Mouse (Mus musculus) urinary bladder, postnatal 10 days (tissue): Measurements from ENCODE around the gene Olfr1130.
"Not testable (repeated sequence)": the region's sequence is repeated elsewhere in the genome, so short reads cannot be mapped to it uniquely, and the experiment has no call there.

ENCODE experiments used
- DNase-seq: peaks from one replicate; pipeline ENCODE4 v3.0.0; 2022; ENCODE audit warnings: low spot score

Gene Olfr1130

DNA sequence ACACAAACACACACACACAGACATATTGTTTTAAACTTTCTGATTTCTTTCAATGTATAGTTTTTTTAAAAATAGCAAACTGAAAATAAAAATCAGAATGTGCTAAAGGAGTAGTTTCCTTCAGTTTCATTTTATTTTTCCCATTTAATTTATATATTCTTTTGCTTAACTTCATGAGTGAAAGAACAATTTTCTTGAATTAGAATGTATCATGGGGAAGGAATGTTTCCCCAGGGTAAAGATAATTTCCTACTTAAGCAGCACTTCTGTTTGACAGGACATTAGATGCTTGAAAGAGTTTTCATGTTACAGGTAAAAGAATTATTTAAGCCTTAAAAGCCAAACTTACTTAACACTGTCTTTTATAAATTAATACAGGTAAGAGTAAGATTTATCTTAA is at the start of gene Olfr1130:
TSS of gene Olfr1130 (plus strand) at position 301 of the 400 bp plus-strand sequence.
- DNase-seq = not testable (repeated sequence)

DNA sequence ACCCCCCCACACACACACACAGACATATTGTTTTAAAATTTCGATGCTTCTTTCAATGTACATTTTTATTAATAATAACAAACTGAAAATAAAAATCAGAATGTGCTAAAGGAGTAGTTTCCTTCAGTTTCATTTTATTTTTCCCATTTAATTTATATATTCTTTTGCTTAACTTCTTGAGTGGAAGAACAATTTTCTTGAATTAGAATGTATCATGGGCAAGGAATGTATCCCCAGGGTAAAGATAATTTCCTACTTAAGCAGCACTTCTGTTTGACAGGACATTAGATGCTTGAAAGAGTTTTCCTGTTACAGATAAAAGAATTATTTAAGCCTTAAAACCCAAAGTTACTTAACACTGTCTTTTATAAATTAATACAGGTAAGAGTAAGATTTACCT is 32.4 kb upstream of the Olfr1130 start, which contains the start of gene Olfr1129:
TSS of gene Olfr1129 (plus strand) at position 301 of the 400 bp plus-strand sequence.
- not testable (repeated sequence) for DNase-seq

GRCm38 (mm10) chr2:87626804-87627203 is 20.8 kb downstream of the Olfr1130 start, which contains the start of gene Olfr1131:
TSS of gene Olfr1131 (plus strand) at chr2:87627104.
- DNase-seq = no peak

GRCm38 (mm10) chr2:87637435-87637834 is 31.4 kb downstream of the Olfr1130 start, which contains the start of gene Olfr1132:
TSS of gene Olfr1132 (minus strand) at chr2:87637535.
- no peak for DNase-seq

DNA sequence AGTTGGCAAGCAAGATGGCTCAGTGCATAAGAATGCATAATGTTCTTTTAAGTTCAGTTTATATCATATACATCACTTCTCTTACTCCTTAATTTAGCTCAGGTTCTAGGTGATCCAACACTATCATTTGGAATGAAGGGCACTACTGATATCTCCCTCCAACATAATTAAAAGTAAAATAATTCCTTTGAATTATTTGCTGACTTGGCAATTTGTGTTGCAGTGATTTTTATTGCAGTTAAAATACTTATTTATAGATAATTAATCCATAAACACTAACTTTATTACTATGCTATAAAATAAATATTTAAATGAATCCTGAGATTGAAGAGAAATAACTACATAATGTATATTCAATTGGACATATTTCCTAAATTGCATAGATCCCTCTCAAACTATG is 36.4 kb downstream of the Olfr1130 start:
- DNase-seq = no peak

DNA sequence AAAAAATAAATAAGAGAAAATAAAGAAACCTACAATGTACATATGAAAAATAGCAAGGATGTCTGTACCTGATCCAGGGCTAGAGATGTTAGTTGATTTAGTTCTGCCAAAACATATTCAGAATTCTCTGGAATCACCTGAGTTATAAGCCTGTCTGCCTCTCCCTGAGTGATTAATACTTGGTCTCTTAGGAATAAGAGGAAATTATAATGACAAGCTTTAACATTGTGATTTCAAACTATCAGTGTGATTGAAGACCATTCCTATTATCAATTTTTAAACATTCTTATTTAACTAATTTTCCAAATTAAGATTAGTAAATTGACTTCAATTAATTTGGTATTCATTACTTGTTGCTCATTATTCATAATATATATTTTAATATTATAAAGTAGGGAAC is 41.3 kb downstream of the Olfr1130 start, which contains the start of gene Olfr1133:
TSS of gene Olfr1133 (minus strand) at position 101 of the 400 bp plus-strand sequence.
- DNase-seq = no peak

DNA sequence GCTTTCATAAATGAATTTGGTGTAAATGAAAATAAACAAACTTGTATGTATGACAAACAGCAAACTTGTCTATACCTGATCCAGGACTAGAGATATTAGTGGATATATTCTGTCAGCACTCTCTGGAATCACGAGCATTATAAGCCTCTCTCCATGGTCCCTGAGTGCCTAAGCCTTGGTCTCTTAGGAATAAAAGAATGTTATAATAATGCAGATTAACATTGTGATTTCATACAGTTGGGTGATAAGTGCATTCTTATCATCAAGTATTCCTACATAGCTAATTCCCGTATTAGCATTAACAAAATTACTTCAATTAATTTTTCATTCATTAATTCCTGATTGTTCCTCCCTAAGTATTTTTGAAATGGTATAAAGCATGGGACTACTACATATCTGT is 52.3 kb downstream of the Olfr1130 start, which contains the start of gene Olfr1134:
TSS of gene Olfr1134 (minus strand) at position 101 of the 400 bp plus-strand sequence.
- no peak for DNase-seq
